Mouse (Mus musculus) embryo, embryonic 11.5 days (tissue): ENCODE data around the gene Ttc34.

Experiments used
- DNase-seq: peaks from one replicate; pipeline ENCODE4 v3.0.0-alpha.2; 2012; ENCODE audit warnings: low read depth, low spot score

The Ttc34 gene

GRCm38 (mm10) chr4:154837170-154837569 lies at the start of gene Ttc34:
Gene Ttc34 (plus strand): TSS chr4:154837459.
- peak; percentile 66 for DNase-seq

- no peak for DNase-seq
Measured at GRCm38 (mm10) chr4:154787960-154788702, 49.1 kb upstream of the Ttc34 start.

- no peak for DNase-seq
Measured at GRCm38 (mm10) chr4:154791894-154792293, 45.4 kb upstream of the Ttc34 start.

GRCm38 (mm10) chr4:154793499-154793898 lies 43.8 kb upstream of the Ttc34 start:
- no peak for DNase-seq

- DNase-seq, result no peak
Measured at GRCm38 (mm10) chr4:154797834-154798233, 39.4 kb upstream of the Ttc34 start.

- no peak for DNase-seq
Measured at GRCm38 (mm10) chr4:154800543-154800942, 36.7 kb upstream of the Ttc34 start.

GRCm38 (mm10) chr4:154802210-154802609 lies 35.0 kb upstream of the Ttc34 start:
- no peak for DNase-seq

GRCm38 (mm10) chr4:154825662-154826061 lies 11.6 kb upstream of the Ttc34 start:
- DNase-seq, result peak; percentile 54

GRCm38 (mm10) chr4:154826224-154826623 lies 11.0 kb upstream of the Ttc34 start:
- no peak for DNase-seq

GRCm38 (mm10) chr4:154827181-154827580 lies 10.1 kb upstream of the Ttc34 start:
- DNase-seq, result no peak

GRCm38 (mm10) chr4:154827861-154828610 lies 9.2 kb upstream of the Ttc34 start:
- no peak for DNase-seq

GRCm38 (mm10) chr4:154831915-154832573 lies 5.2 kb upstream of the Ttc34 start:
- DNase-seq, result no peak

GRCm38 (mm10) chr4:154836183-154836915 lies 910 bp upstream of the Ttc34 start:
- DNase-seq, result no peak

GRCm38 (mm10) chr4:154838741-154839140 lies 1.5 kb downstream of the Ttc34 start:
- DNase-seq, result no peak

- DNase-seq, result no peak
Measured at GRCm38 (mm10) chr4:154839406-154839805, 2.1 kb downstream of the Ttc34 start.

GRCm38 (mm10) chr4:154852696-154853095 lies 15.4 kb downstream of the Ttc34 start:
- DNase-seq, result no peak

- DNase-seq, result no peak
Measured at GRCm38 (mm10) chr4:154853881-154854280, 16.6 kb downstream of the Ttc34 start.

- DNase-seq, result no peak
Measured at GRCm38 (mm10) chr4:154854676-154855345, 17.6 kb downstream of the Ttc34 start.

- DNase-seq, result peak; percentile 84
Measured at GRCm38 (mm10) chr4:154855721-154856479, 18.6 kb downstream of the Ttc34 start.

- DNase-seq, result no peak
Measured at GRCm38 (mm10) chr4:154856480-154856837, 19.2 kb downstream of the Ttc34 start.
